31 mouse cellular contexts compared by ENCODE assay signal in genomic region chr7:135568550-135568949, GRCm38 (mm10). TPM values are rescaled to one million over a fixed set of nuclear protein-coding genes. Genes with fewer than 3 reads are reported as not detected.
"Had no signal": no experiment of that assay in that cellular context is flagged by ENCODE, and none has a peak within 500 bp of the region (broad histone marks: within the 10 kb centered on the region; RNA-seq: fewer than 3 reads in every experiment).

No protein-coding gene starts in this region.

- DNase-seq: forebrain, postnatal 0 days; gastrocnemius, adult 2 months; gastrocnemius, postnatal 10 days; gastrocnemius, postnatal 36 days; heart, adult 11 months; heart, adult 2 months; heart, postnatal 14 days; heart, postnatal 36 days; kidney, adult 11 months; kidney, adult 2 months; kidney, adult 9 months; kidney, postnatal 14 days; kidney, postnatal 36 days; layer of hippocampus, postnatal 36 days; left cerebral cortex, postnatal 4 days had no signal

- H3K4me3 ChIP-seq: gastrocnemius, adult 2 months; heart, adult 2 months; heart, embryonic 13.5 days; heart, embryonic 15.5 days; kidney, embryonic 15.5 days; limb, embryonic 13.5 days; limb, embryonic 15.5 days; liver, embryonic 12.5 days had no signal

- H3K27ac ChIP-seq: gastrocnemius, adult 2 months; heart, adult 2 months; heart, embryonic 13.5 days; heart, embryonic 15.5 days; hindbrain, embryonic 14.5 days; kidney, embryonic 15.5 days; kidney, postnatal 0 days; limb, embryonic 13.5 days; limb, embryonic 15.5 days; liver, embryonic 12.5 days had no signal

RNA-seq across cellular contexts. Expression of gene Clrn3, which starts 40.1 kb away (rescaled TPM):
- total RNA-seq: gastrocnemius, adult 2 months; gastrocnemius, postnatal 10 days; gastrocnemius, postnatal 36 days; heart, adult 2 months; heart, postnatal 14 days; heart, postnatal 36 days; hematopoietic stem cell, adult 5-6 weeks; layer of hippocampus, adult 18-20 months; layer of hippocampus, postnatal 10 days; layer of hippocampus, postnatal 36 days; left cerebral cortex, adult 18-20 months; left cerebral cortex, adult 8-10 months; left cerebral cortex, postnatal 10 days; left cerebral cortex, postnatal 25 days; left cerebral cortex, postnatal 4 days; liver, adult 2 months had no signal
